Mouse (Mus musculus): ENCODE measurements around the gene Magel2.

Gene Magel2

DNA sequence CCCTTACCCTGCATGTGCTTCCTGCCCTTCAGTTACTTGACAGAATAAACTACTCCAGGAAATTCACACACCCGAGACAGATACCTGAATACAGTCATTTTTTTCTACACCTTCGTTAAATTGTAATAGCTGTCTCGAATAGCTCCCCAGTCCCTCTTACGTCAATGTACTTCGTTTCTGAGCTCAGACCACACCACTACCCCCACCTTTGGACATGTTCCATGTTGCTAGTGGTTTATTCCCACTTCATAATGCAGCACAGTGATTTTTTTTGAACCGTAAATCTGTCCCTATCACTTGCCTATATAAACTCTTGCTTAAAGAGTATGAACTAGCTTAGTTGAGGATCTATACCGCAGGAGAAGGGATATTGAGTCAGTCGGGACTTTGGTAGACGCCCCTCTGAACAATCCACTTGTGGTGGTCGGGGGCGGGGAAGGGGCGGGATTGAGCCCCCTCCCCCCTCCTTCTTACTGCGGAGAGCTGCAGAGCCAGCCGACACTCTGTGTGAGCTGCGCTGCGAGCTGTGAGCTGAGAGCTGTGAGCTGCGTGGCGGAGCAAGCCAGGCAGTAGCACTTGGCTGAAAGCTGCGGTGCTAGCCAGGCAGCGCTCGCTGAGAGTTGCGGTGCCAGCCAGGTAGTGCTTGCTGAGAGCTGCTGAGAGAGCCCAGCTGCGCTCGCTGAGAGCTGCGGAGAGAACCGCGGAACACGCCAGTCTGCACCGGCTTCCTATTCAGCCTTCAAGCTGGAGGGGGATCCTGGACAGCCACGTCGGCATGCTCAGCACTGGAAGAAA is at the start of gene Magel2:
TSS of gene Magel2 (plus strand) at position 501 of the 795 bp plus-strand sequence.
- DNase-seq (ENCODE audit: inconsistent age in 2 of 2, low spot score in 1 of 2) = peak; percentile 33 to 78

DNA sequence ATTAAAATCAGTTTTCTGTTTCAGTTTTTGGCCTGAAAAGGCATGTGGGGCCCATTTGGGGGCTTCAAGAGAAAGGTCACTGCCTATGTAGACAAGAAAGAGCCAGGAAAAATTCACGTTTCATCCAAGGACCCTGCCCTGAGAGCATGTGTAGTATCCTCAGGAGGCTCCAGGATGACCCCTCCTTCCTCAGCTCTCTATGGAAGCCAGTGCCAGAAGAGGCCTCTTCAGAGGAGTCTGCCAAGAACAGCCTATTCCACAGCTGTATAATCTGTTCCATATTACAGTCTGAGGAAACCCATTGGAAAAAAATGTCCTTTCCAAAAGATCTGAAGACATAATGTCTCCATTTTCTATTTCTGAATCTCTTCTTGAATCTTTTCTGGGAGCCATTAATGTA is 31.4 kb upstream of the Magel2 start:
- no peak for DNase-seq (ENCODE audit: inconsistent age in 2 of 2, low spot score in 1 of 2)

DNA sequence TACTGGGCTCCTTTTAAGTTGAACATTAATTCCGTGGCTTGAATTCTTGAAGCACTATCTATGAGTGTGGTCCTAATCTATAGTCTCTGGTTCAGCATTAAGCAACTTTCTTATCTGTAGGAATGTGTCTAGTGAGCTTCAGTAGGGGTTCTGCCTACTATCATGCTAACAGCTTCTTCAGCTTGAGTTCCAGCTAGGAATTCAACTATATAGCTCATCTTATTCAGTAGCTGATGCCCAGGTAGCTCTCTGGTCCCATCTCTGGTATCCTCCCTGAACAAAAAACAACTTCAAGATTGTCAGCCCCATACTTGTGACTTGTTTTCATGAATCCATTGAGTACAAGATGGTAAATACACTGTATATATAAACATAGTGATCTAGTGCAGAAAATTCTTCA is 30.5 kb upstream of the Magel2 start, which contains the start of gene Ndn:
TSS of gene Ndn (plus strand) at position 301 of the 400 bp plus-strand sequence.
- DNase-seq (ENCODE audit: inconsistent age in 2 of 2, low spot score in 1 of 2) = no peak

DNA sequence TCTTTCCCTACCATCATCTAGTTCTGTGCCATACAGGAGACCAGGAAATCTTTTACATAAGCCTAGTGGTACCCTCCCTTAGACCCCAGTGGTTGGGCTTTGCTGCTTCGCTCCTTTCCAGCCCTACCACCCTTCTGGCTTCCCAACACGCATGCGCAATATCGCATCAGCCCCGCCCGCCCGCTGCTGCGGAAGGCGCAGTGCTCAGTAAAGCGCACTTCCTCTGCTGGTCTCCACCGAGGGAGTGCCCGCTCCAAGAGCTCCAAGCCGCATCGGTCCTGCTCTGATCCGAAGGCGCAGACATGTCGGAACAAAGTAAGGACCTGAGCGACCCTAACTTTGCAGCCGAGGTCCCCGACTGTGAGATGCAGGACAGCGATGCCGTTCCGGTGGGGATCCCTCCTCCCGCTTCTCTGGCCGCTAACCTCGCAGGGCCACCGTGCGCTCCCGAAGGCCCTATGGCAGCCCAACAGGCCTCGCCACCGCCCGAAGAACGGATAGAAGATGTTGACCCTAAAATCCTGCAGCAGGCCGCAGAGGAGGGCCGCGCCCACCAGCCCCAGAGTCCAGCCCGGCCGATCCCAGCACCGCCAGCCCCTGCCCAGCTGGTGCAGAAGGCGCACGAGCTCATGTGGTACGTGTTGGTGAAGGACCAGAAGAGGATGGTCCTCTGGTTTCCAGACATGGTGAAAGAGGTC is 28.6 kb upstream of the Magel2 start:
- DNase-seq (ENCODE audit: inconsistent age in 2 of 2, low spot score in 1 of 2) = peak; percentile 80 to 89

DNA sequence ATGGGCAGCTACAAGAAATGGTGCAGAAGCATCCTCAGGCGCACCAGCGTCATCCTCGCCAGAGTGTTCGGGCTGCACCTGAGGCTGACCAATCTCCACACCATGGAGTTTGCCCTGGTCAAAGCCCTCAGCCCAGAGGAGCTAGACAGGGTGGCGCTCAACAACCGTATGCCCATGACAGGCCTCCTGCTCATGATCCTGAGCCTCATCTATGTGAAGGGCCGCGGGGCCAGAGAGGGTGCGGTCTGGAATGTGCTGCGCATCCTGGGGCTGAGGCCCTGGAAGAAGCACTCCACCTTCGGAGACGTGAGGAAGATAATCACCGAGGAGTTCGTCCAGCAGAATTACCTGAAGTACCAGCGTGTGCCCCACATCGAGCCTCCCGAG is 28.0 kb upstream of the Magel2 start:
- peak in 1 of 2 experiments; percentile 21 for DNase-seq (ENCODE audit: inconsistent age in 2 of 2, low spot score in 1 of 2)

DNA sequence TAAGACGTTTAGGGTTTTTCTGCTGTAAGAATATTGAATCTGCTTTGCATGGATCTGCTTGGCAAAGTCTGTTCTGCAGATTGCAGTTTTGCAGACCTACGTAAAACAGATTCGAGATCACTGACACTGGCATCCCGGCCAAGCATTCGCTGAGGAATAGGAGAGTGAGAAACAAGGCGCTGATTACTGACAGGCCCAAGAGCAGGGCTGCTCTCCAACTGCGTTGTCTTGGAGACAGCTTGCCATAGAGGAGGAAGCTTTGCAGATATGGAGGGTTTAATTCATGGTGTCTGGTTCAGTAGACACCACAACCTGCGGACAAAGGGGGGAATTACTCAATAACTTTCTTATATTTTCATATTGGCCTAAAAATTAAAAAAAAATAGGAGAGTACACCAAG is 25.5 kb upstream of the Magel2 start:
- peak in 1 of 2 experiments; percentile 33 for DNase-seq (ENCODE audit: inconsistent age in 2 of 2, low spot score in 1 of 2)

DNA sequence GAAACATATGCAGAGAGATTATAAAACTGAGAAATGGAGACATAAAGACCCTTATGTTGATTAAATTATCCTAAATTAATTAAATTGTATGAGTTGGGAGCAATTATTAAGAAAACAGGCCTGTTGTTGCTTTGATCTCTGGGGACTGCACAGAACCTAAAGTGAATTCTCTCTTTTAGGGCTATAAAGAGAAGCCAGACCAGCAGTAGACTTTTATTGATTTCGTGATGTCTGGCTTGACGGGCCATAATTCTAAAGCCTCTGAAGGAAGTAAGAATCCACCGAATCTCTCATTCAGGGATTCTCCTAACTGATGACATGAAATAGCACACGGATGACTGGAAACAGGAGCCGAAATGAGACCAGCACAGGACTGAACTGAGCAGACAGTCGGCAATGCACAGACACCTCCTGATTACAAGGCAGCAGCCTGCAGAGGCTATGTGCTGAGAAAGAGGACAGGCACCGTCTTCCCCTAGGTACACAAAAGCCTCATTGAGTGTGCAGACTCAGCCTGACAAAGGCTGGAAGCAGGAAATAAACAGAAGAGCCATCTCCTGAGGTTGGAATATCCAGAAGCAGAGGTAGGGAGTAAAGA is 11.7 kb upstream of the Magel2 start:
- DNase-seq (ENCODE audit: inconsistent age in 2 of 2, low spot score in 1 of 2) = peak in 1 of 2 experiments; percentile 23

DNA sequence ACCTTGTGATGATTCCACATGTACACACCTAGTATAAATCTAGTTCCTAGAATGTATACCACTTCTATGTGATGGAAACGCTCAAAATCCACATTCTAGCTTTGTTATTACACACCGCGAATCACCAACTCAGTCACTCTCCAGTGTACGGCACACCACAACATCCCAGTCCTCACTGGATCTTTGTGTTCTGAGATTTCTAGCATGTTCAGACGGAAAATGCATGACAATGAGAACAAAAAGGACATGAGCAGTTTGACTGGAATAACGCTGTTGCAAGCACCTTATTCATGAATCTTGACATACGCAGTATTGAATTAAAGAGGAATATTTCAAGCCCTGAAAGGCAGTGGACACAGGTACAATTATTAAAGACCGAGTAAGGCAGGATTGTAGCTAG is 10.1 kb upstream of the Magel2 start:
- DNase-seq (ENCODE audit: inconsistent age in 2 of 2, low spot score in 1 of 2) = no peak

DNA sequence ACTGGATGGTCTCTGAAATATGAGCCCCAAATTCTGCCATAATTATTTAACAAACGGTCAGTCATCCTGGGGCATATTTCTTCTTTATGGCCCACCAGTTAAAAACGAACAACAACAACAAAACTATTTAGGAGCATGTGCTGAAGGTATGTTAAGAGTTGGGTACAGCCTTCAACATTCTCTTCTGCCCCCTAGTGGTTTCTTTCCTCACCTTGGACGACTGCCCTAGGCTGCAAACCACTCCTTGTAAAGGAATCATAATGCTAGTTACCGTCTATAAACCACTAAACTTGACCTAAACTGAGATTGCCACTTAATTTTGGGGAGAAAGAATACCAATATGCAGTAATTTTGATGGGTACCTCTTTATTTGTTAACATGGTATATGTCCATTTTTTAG is 1.2 kb upstream of the Magel2 start:
- peak; percentile 24 to 87 for DNase-seq (ENCODE audit: inconsistent age in 2 of 2, low spot score in 1 of 2)

DNA sequence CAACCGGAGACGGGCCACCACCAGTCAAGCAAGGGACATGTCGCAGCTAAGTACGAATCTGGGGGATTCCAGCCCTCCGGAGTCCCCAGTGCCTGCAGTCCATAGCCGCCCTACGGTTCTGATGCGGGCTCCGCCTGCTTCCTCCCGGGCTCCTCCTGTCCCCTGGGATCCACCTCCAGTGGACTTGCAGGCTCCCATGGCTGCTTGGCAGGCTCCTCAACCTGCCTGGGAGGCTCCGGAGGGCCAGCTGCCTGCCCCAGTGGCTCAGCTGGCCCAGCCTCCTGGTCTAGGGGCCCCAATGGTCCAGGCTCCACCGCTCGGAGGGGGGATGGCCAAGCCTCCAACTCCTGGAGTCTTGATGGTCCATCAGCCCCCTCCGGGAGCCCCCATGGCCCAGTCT is 503 bp downstream of the Magel2 start:
- no peak for DNase-seq (ENCODE audit: inconsistent age in 2 of 2, low spot score in 1 of 2)

DNA sequence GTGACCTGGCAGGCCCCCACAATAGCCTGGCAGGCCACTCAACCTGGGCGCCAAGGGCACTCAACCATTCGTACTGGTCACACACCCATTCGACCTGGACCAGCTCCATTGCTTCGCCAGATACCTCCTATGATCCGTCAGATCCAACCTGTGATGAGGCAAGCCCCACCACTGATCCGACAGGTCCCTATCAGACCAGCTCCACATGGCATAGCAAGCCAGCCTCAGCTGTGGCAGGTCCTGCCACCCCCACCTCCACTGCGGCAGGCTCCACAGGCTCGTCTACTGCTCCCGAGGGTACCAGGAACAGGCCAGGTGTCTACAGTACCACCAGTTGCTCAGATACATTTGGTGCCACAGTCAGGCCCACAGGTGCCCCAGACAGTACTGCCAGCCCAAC is 1.7 kb downstream of the Magel2 start:
- peak in 1 of 2 experiments; percentile 20 for DNase-seq (ENCODE audit: inconsistent age in 2 of 2, low spot score in 1 of 2)

DNA sequence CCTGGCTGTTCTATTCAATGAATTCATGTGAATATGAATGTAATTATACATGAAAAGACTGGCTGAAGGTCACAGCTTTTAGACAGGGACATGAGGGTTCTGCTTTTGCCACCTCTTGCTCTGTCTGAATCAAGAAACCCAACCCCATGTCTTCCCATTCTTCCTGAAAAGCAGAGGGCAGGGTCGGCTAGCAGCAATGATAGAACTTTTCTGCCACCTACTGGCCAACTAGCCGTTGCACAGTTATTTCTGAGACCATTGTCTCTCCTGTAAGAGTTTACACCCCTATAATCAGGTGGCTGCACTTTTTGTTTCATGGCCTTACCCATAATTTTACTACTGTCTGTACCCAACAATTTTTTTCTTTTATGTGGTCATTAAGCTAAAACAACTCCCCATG is 5.6 kb downstream of the Magel2 start:
- DNase-seq (ENCODE audit: inconsistent age in 2 of 2, low spot score in 1 of 2) = peak; percentile 38 to 86

DNA sequence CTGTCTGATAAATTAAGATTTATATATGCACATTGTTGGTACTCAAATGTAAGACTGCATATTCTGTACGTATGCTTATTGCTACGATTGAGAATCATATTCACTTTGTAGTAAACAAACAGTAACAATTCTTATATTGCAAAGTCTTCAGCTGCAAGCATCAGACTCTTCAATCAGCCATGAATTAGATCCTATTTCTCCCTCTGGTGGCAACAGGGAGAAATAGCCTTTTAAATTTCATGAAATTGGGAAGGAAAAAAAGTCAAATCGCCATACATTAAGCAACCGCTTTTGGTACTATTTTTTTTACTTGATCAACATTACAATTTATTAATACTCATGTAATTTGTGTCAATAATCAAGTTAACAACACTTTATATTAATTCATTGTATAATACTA is 11.5 kb downstream of the Magel2 start:
- DNase-seq (ENCODE audit: inconsistent age in 2 of 2, low spot score in 1 of 2) = no peak

DNA sequence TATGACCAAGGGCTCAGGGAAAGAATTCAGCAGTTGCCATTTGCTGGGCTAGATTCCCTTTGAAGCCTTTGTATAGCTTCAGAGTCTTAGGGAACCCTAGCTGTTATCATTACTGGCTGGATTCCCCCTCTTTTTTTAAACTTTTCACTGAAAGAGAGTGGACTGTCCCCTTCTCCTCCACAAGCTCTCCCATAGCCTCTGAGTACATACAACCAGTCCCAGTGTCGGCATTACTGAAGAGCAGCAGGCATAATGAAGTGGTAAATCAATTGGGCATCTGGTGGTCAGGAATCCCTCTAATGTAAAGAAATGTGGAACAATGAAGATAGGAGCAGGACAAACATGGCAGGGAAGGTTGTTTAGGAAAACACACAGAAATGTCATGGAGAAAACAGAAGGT is 15.4 kb downstream of the Magel2 start:
- DNase-seq (ENCODE audit: inconsistent age in 2 of 2, low spot score in 1 of 2) = no peak

DNA sequence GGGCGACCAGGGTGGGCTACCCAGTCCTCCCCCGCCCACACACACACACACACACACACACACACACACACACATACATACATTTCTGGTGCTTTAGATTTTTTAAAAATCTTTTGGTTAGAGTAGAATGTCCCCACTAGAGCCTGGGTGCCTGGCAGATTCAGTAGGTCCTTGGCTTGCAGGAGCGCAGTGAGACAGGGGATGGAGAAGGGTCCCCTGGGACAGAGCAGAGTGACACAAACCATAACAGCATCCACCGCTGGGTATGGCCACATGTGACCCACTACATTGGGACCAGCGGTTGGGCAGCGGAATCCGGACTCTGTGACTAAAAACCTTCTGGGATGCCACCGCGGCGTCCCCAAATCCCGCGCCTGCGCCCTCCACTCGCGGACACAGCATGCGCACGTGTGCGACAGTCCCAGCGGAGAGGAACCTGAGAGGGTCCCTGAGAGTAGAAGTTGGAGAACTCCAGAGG is 29.8 kb downstream of the Magel2 start:
- DNase-seq (ENCODE audit: inconsistent age in 2 of 2, low spot score in 1 of 2) = no peak

DNA sequence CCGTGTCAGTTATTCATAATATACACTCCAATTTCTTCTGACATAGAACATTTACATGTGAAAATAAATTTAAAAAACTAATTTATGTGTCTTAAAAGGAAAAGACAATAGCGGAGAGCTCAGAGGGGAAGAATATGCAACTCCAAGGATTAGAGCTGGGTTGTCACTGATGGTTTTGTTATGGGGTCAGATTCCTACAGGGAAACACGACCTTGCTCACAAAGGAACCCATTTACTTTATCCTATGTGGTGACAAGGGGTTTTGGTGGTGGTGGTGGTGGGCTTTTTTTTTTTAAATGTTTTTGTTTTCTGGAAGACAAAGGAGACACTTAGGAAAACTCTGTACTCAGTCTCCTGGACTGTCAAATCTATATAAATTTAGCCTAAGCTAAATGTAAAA is 31.0 kb downstream of the Magel2 start:
- no peak for DNase-seq (ENCODE audit: inconsistent age in 2 of 2, low spot score in 1 of 2)

DNA sequence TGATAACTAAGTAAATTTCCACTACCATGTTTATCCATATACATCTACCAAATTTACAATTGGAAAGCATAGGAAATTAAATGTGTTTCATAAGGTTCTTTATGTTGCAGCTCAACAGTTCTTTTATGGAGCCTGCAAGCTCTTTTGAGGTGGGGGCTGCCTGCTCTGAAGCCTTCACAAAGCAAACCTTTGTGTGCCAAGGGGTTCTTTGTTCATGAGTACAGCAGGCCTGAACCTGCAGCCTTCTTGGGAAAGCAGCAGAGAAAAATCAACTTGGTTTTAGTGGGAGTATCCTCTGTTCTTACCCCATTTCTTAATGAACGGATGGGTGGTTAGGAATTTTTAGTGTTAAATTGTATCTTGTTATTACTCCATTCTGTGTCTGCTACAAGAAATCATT is 38.4 kb downstream of the Magel2 start:
- DNase-seq (ENCODE audit: inconsistent age in 2 of 2, low spot score in 1 of 2) = no peak

DNA sequence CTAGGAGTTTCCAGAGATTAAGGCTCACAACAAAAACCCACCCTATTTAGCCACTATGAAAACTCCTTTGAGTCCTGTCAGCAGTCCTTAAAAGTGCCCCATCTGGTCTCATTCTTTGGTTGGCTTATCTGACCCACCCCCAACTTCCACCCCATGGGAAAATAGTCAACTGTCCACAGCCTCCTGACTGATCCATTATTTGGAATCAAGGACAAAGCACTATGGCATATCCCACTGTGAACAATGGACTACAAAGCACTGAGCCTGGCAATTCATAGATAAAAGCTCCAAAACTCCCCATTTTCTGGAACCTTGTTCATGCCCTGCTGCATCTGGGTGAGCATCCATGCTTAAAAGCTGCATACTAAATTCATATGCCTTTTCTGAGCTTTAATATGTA is 39.4 kb downstream of the Magel2 start:
- DNase-seq (ENCODE audit: inconsistent age in 2 of 2, low spot score in 1 of 2) = no peak

DNA sequence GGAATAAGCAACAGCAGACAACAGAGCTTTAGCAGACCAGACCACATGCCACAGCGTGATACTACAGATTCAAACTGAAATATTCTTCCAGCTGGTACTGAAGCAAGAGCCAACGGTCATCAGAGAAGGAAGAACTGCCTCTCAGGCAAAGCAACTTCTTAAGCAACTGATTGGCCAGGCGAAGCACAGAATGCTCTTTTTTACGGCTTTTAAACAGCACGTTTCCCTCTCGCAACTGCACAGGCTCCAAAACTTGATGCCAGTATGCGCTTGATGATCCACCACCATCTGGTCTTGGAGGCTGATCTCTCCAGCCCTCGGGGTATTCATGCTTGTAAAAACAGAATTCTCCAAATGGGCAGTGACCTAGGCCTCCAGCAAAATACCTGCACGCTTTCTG is 41.5 kb downstream of the Magel2 start:
- DNase-seq (ENCODE audit: inconsistent age in 2 of 2, low spot score in 1 of 2) = no peak

DNA sequence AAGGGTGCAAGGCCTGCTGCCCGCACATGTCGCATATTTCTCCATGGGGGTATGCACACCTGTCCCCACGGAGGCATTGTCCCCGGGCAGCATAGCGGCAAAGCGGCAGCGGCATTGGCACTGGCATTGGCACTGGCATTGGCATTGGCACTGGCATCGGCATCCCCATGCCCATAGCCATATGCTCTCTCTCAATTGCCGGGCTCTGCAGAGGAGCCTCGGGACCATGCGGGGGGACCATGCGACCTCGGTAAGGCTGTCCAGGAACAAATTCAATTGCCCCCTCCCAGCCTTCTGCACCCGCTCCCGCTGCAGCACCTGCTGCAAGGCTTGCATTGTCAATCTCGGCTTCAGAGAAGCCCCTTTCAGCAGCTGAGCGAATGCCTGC is 42.3 kb downstream of the Magel2 start:
- DNase-seq (ENCODE audit: inconsistent age in 2 of 2, low spot score in 1 of 2) = no peak

DNA sequence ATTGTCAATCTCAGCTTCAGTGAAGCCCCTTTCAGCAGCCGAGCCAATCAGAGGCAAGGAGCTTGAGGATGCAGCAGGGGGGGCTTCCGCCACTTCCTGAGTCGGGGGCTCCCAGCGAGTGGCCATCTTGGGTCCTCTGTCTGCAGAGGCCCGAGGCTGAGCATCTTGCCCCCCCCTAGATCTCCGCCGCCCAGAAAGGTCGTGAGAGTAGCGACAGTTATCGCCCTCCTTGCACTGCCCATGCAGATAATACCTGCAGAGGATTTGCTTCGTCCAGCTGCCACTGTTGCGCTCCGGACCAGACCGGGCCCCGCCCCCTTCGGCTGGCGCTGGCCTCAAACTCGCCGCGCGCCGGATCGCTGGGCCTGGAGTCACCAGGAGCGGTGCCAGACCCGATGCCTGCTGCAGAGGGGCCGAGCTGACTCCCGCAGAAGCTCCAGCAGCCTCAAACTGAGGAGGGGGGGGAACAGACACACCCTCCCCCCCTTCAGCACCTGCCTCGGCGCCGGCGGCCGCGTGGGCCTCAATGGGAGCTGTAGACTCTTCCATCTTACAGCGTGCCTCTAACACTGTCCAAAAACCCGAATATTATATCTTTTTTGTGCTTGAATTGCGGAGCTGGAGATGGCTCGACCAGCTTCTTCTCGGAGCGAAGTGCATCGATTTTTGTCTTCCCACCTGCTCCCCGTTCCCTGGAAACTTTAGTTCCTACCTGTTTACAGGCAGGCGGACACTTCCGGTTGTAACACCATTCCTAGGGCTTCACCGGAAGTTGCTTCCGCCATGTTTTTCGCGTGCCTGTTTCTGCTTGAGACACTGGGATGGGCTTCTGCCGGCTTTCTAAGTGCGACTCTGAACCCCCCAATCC is 42.9 kb downstream of the Magel2 start, which contains the start of gene Mkrn3:
TSS of gene Mkrn3 (minus strand) at position 647 of the 868 bp plus-strand sequence.
- DNase-seq (ENCODE audit: inconsistent age in 2 of 2, low spot score in 1 of 2) = peak; percentile 75 to 90
